9 mouse cellular contexts compared by ENCODE assay signal in the genomic region with DNA sequence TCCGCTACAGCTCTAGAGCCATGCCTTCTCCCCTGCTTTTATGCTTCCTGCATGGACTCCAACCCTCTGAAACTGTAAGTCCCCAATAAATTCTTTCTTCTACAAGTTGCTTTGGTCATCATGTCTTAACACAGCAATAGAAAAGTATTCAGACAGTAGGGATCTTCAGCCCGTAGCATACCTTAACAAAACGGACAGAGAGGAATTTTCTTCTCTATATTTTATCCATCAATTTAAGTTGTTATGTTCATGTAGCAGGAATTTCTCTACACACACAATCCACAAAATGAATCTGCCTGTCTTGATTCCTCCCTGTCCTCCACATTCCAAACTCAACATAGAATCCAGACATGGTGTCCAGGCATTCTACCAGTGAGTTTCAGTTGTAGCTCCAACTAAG. TPM values are rescaled to one million over a fixed set of nuclear protein-coding genes. Genes with fewer than 3 reads are reported as not detected.
DNase-seq lines count a peak whose midpoint lies in the region; ATAC-seq and TF ChIP-seq lines count a peak whose summit lies in the region.
"Had no signal": no experiment of that assay in that cellular context is flagged by ENCODE, and none has a peak within 500 bp of the region (broad histone marks: within the 10 kb centered on the region; RNA-seq: fewer than 3 reads in every experiment).

A gene (minus strand): TSS at position 101 of the 400 bp plus-strand sequence.

- H3K4me3 ChIP-seq in kidney, postnatal 0 days (replicated peaks; ENCODE audit: low read depth, low read length): no peak within 1 kb of the TSS
- H3K4me3 ChIP-seq in embryonic facial prominence, embryonic 11.5 days (ENCODE audit: low read depth, low read length): no peak within 1 kb of the TSS
- no peak within 1 kb of the TSS for H3K4me3 ChIP-seq in intestine, embryonic 16.5 days (ENCODE audit: low read length)
- peak within 1 kb of the TSS; percentile 52 for H3K4me3 ChIP-seq in midbrain, embryonic 16.5 days (ENCODE audit: low read depth, low read length)

- no peak within 1 kb of the TSS for H3K27ac ChIP-seq in kidney, postnatal 0 days
- no peak within 1 kb of the TSS for H3K27ac ChIP-seq in embryonic facial prominence, embryonic 11.5 days (replicated peaks; ENCODE audit: low read depth, low read length)
- H3K27ac ChIP-seq in intestine, embryonic 16.5 days (ENCODE audit: low read length): no peak within 1 kb of the TSS
- H3K27ac ChIP-seq in midbrain, embryonic 16.5 days (ENCODE audit: low read length): peak within 1 kb of the TSS; percentile 87
- H3K27ac ChIP-seq: liver, embryonic 15.5 days had no signal

- no peaks in the 10 kb centered on the region for H3K27me3 ChIP-seq in kidney, postnatal 0 days (ENCODE audit: insufficient read depth, low read length)
- peaks cover 7% of the 10 kb centered on the region for H3K27me3 ChIP-seq in embryonic facial prominence, embryonic 11.5 days (ENCODE audit: control insufficient read depth, insufficient read depth, low read length)
- peaks cover 14% of the 10 kb centered on the region; the same call in 1 of the 2 replicates for H3K27me3 ChIP-seq in intestine, embryonic 16.5 days (replicated peaks; ENCODE audit: control insufficient read depth, insufficient read depth, low read length)
- no peaks in the 10 kb centered on the region for H3K27me3 ChIP-seq in midbrain, embryonic 16.5 days (ENCODE audit: control insufficient read depth, insufficient read depth, low read depth, low read length)

- H3K9me3 ChIP-seq in kidney, postnatal 0 days (replicated peaks; ENCODE audit: low read length): no peaks in the 10 kb centered on the region
- H3K9me3 ChIP-seq in embryonic facial prominence, embryonic 11.5 days (replicated peaks; ENCODE audit: control insufficient read depth, low read length): no peaks in the 10 kb centered on the region
- no peaks in the 10 kb centered on the region for H3K9me3 ChIP-seq in intestine, embryonic 16.5 days (ENCODE audit: control insufficient read depth, low read length)
- no peaks in the 10 kb centered on the region for H3K9me3 ChIP-seq in midbrain, embryonic 16.5 days (replicated peaks; ENCODE audit: control insufficient read depth, low read length, poor library complexity, severe bottlenecking)
- H3K9me3 ChIP-seq: liver, embryonic 15.5 days had no signal

- H3K4me1 ChIP-seq in kidney, postnatal 0 days (replicated peaks; ENCODE audit: insufficient read depth, low read length): peaks cover 14% of the 10 kb centered on the region
- H3K4me1 ChIP-seq in embryonic facial prominence, embryonic 11.5 days (ENCODE audit: control insufficient read depth, insufficient read depth, low read length): peaks cover 6% of the 10 kb centered on the region; the same call in 1 of the 2 replicates
- H3K4me1 ChIP-seq in intestine, embryonic 16.5 days (ENCODE audit: control insufficient read depth, insufficient read depth, low read length): peaks cover 17% of the 10 kb centered on the region
- peaks cover 30% of the 10 kb centered on the region for H3K4me1 ChIP-seq in midbrain, embryonic 16.5 days (ENCODE audit: control insufficient read depth, insufficient read depth, low read length)

- no peak for ATAC-seq in kidney, postnatal 0 days (replicated peaks; ENCODE audit: low FRiP score, low read depth)
- ATAC-seq in embryonic facial prominence, embryonic 11.5 days (replicated peaks; ENCODE audit: insufficient number of reproducible peaks, low FRiP score, low TSS enrichment, low read depth): no peak
- no peak for ATAC-seq in intestine, embryonic 16.5 days
- no peak for ATAC-seq in midbrain, embryonic 16.5 days

- 96% methylated on average over 3 of the region's 3 CpGs for WGBS in kidney, postnatal 0 days
- 89% methylated on average over 3 of the region's 3 CpGs for WGBS in embryonic facial prominence, embryonic 11.5 days
- WGBS in intestine, embryonic 16.5 days: 92% methylated on average over 3 of the region's 3 CpGs
- 96% methylated on average over 3 of the region's 3 CpGs for WGBS in midbrain, embryonic 16.5 days

- DNase-seq in kidney, postnatal 0 days (ENCODE audit: low spot score): no peak
- no peak for DNase-seq in kidney, adult 18-20 months
- DNase-seq in embryonic facial prominence, embryonic 11.5 days (ENCODE audit: low spot score): no peak
- no peak for DNase-seq in thymus, postnatal 25 days
- DNase-seq in spleen, postnatal 4 days (ENCODE audit: low spot score in 2 of 2): no peak
- no peak for DNase-seq in kidney, adult 11 months

- TF ChIP-seq CTCF in kidney, postnatal 0 days (IDR thresholded peaks at IDR 0.05; ENCODE audit: low read depth): no peak

- H3K9ac ChIP-seq in kidney, postnatal 0 days (ENCODE audit: low read depth, low read length): no peak within 1 kb of the TSS
- no peak within 1 kb of the TSS for H3K9ac ChIP-seq in embryonic facial prominence, embryonic 11.5 days (replicated peaks; ENCODE audit: low read length)
- no peak within 1 kb of the TSS for H3K9ac ChIP-seq in intestine, embryonic 16.5 days (ENCODE audit: low read depth, low read length)
- H3K9ac ChIP-seq in midbrain, embryonic 16.5 days (ENCODE audit: low read depth, low read length): no peak within 1 kb of the TSS
- H3K9ac ChIP-seq: liver, embryonic 15.5 days had no signal

- H3K36me3 ChIP-seq in kidney, postnatal 0 days (ENCODE audit: insufficient read depth, low read length): no peaks in the 10 kb centered on the region
- no peaks in the 10 kb centered on the region for H3K36me3 ChIP-seq in embryonic facial prominence, embryonic 11.5 days (replicated peaks; ENCODE audit: control insufficient read depth, insufficient read depth, low read depth, low read length)
- H3K36me3 ChIP-seq in intestine, embryonic 16.5 days (ENCODE audit: control insufficient read depth, insufficient read depth, low read length): no peaks in the 10 kb centered on the region
- no peaks in the 10 kb centered on the region for H3K36me3 ChIP-seq in midbrain, embryonic 16.5 days (ENCODE audit: control insufficient read depth, insufficient read depth, low read length)
- H3K36me3 ChIP-seq: liver, embryonic 15.5 days had no signal

- no peak within 1 kb of the TSS for H3K4me2 ChIP-seq in kidney, postnatal 0 days (ENCODE audit: low read length)
- H3K4me2 ChIP-seq in embryonic facial prominence, embryonic 11.5 days (ENCODE audit: low read depth, low read length): no peak within 1 kb of the TSS
- H3K4me2 ChIP-seq in intestine, embryonic 16.5 days (ENCODE audit: low read depth, low read length): peak within 1 kb of the TSS; percentile 92; the same call in 1 of the 2 replicates
- peak within 1 kb of the TSS; percentile 82 for H3K4me2 ChIP-seq in midbrain, embryonic 16.5 days (ENCODE audit: low read length)

RNA-seq across cellular contexts. Expression of the gene that starts here (rescaled TPM):
- 23.0 and 24.1 TPM in 2 replicates for polyA plus RNA-seq in kidney, postnatal 0 days (2015; fragmentation: Nextera tagmentation; extraction: Ambion mirVana)
- 37.4 and 37.7 TPM in 2 replicates for polyA plus RNA-seq in embryonic facial prominence, embryonic 11.5 days (2014; fragmentation: Nextera tagmentation; extraction: Ambion mirVana)
- polyA plus RNA-seq in intestine, embryonic 16.5 days (2015; fragmentation: Nextera tagmentation; extraction: Ambion mirVana): 57.0 and 57.5 TPM in 2 replicates
- polyA plus RNA-seq in midbrain, embryonic 16.5 days (2015; fragmentation: Nextera tagmentation; extraction: Ambion mirVana): 174 and 182 TPM in 2 replicates

Comparison
In these comparisons a context has a peak if more than half of its experiments do, and no peak if none do; other contexts are left out.
1. H3K4me2 ChIP-seq: peak in intestine, embryonic 16.5 days (single experiment) and midbrain, embryonic 16.5 days (single experiment); none in kidney, postnatal 0 days (single experiment) and embryonic facial prominence, embryonic 11.5 days (single experiment).